Mouse (Mus musculus): ENCODE results near the gene Nutm1. TPM values are rescaled to one million over a fixed set of nuclear protein-coding genes. Genes with fewer than 3 reads are reported as not detected.
A peak's percentile ranks its signal among the peaks of the same experiment; 100 is the strongest.

Nutm1 gene
- total RNA-seq, 2 experiments from 2014 or later = not detected

GRCm38 (mm10) chr2:112262779-112263295 lies 3.7 kb upstream of the Nutm1 start:
- no peak for DNase-seq
- intact Hi-C loops (cut with DNase I) = loop anchor here (2.0 to 10.0 kb wide), 5 partner anchors 24 to 222 kb away; partner anchors contain the start of genes Chrm5, Emc4, Emc7 and Lpcat4

- intact Hi-C loops (cut with DNase I) = loop anchor here (2.0 to 10.0 kb wide), 5 partner anchors 23 to 223 kb away; partner anchors contain the start of genes Chrm5, Emc4, Emc7 and Lpcat4
- peak; percentile 76 to 83 for DNase-seq
Observed at GRCm38 (mm10) chr2:112261748-112262653, 2.9 kb upstream of the Nutm1 start, which contains the start of gene Nop10. Gene Nop10 (plus strand): TSS chr2:112261926.

DNA sequence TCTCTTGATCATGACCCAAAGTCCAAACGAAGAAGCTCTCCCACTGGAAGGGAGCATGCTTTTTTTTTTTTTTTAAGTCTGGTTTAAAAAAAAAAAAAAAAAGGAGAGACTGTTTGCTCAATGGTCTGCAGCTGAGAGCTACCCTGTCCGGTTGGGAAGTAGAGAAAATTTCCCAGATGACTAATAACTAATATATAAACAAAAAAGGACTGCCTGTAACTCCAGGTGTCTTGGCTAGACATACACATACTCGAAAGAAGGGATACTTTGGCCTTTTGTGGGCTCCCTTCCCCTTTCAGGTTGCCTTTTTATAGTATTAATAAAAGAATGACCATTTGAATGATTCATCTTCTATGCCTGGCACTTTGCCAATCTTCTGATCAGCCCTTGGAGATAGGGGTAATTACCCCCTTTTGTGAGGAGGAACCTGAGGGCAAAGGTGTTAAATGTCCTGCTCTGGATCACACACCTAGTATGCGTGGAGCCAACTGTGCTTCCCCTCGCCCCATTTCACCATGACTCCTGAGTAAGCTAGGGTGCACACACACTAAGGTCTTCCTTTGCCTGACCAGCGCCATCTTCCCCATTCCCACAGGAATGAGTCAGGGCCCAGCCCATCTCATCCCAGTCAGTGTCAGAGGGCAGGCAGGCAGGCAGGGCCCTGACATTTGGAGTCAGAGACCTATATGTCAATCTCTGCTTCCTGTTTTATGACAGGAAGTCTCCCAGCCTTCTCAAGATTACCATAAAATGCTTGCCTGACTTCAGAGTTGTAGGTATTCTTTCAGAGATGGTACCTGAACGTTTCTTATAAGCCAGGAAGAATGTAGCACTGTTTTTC lies 4.2 kb downstream of the Nutm1 start:
- DNase-seq = no peak
- intact Hi-C loops (cut with DNase I) = no loop called here

- intact Hi-C loops (cut with DNase I) = no loop called here
- no peak for DNase-seq
Observed at GRCm38 (mm10) chr2:112249780-112250453, 9.2 kb downstream of the Nutm1 start.

DNA sequence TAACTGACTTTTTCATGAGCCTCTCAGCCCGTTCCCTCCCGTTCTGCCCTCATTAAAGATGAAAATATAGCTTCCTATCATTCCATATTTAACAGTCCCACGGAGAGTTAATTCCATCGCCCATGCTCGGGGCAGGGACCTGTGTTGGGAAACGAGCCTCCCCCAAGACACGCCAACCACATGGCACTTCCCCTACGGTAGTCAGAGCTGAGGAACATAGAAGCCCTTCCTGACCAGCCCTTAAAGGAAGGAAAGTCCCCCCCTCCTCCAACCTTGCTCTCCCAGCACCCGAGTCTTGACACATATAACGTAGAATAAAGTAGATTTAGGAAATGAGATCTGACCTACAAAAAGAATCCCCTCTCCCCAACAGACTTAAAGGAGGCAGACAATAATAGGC lies 11.8 kb downstream of the Nutm1 start:
- intact Hi-C loops (cut with DNase I) = no loop called here
- no peak for DNase-seq

DNA sequence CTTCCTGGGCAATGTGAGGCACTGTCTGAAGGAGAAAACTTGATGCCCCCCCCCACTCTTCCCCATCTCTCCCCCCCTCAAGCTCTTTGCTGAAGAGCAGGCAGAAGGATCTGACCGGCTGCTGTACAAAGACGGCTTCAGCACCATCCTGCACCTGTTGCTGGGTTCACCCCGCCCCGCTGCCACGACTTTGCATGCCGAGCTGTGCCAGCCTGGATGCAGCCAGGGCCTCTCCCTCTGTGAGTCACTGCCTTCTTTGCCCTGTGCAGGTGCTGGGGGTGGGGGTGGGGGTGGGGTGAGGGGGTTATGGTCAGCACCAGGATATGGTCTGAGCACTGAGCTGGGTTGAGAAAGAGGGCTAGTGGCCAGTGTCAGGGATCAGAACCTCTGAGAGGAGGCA lies 12.9 kb downstream of the Nutm1 start:
- DNase-seq = no peak
- intact Hi-C loops (cut with DNase I) = no loop called here

- intact Hi-C loops (cut with DNase I) = no loop called here
Observed at GRCm38 (mm10) chr2:112245307-112245706, 13.8 kb downstream of the Nutm1 start.

DNA sequence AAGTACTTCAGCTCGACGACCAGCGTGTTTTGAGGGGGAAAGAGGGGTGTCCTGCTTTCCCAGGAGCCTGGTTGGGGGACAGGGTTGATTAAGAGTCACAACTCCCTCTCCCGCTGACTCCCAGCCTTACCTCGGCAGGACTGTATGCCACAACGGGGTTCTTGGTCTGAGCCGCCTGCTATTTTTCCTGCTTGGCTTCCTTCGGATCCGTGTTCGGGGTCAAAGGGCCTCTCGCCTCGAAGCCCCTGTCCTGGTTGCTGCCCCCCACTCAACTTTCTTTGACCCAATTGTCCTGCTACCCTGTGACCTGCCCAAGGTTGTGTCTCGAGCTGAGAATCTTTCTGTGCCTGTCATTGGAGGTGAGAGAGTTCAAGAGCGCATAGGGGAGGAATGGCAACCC lies 17.3 kb downstream of the Nutm1 start:
- DNase-seq = no peak
- intact Hi-C loops (cut with DNase I) = no loop called here

More at GRCm38 (mm10) chr2:112245307-112245706, 13.8 kb downstream of the Nutm1 start:
- DNase-seq = no peak

- DNase-seq = peak in 1 of 2 experiments; percentile 14
- intact Hi-C loops (cut with DNase I) = loop anchor here (2.0 kb wide), 1 partner anchor 23 kb away; no protein-coding TSS in a partner anchor
Observed at GRCm38 (mm10) chr2:112239935-112240721, 19.0 kb downstream of the Nutm1 start.

DNA sequence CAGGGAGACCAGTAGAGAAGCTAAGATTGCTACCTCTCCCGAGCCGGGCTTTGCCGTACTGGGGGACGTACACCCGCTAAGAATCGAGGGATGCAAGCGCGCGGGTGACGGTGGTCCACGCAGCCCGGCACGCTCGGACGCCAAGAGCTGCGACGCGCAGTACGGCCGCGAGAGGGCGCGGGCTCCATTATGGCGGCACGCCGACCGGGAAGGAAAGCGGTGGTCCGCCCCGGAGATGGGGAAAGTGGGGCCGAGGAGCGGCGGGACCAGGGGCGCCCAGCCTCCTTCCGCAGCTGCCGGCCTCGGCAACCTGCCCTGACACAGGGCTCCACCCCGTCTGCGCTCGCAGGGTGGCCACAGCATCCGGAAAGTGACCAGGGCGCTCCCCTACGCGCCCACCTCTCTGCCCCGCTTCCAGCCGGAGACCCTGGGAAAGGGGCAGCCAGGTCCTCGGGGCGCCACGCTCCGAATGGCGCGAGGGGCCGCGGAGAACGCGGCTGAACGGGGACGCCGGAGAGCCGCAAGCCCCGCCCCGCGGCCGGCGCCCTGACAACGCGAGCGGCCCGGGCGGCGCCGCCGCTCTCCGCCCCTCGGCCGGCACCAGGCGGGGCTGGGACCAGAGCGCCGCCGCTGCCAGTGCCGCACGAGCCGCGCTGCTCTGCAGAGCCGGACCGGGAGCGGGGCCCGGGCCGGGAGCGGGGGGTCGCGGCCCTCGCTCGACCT lies 19.7 kb downstream of the Nutm1 start, which contains the start of gene Lpcat4:
Lpcat4 (plus strand) TSS at position 257 of the 723 bp plus-strand sequence.
- intact Hi-C loops (cut with DNase I) = loop anchor here (2.0 kb wide), 1 partner anchor 23 kb away; no protein-coding TSS in a partner anchor
- peak; percentile 91 to 94 for DNase-seq

GRCm38 (mm10) chr2:112238006-112238405 lies 21.1 kb downstream of the Nutm1 start:
- intact Hi-C loops (cut with DNase I) = loop anchor here (2.0 kb wide), 1 partner anchor 25 kb away; no protein-coding TSS in a partner anchor

GRCm38 (mm10) chr2:112236620-112237019 lies 22.5 kb downstream of the Nutm1 start:
- intact Hi-C loops (cut with DNase I) = no loop called here
- no peak for DNase-seq

More at GRCm38 (mm10) chr2:112238006-112238405, 21.1 kb downstream of the Nutm1 start:
- DNase-seq = no peak

DNA sequence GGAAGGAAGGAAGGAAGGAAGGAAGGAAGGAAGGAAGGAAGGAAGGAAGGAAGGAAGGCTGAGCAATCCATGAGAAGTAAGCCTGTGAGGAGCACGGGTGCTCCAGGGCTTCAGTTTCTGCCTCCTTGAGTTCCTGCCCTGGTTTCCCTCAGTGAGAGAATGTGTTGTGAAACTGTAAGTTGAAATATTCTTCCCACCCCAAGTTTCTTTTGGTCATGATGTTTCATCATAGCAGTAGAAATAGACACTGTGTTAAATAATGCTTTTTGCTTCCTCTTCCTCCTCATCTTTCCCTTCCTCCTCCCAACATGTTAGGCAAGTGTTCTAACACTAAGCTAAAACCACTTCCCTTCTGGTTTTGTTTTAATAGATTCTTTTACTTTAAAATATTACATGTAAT lies 26.5 kb downstream of the Nutm1 start:
- no peak for DNase-seq
- intact Hi-C loops (cut with DNase I) = no loop called here

DNA sequence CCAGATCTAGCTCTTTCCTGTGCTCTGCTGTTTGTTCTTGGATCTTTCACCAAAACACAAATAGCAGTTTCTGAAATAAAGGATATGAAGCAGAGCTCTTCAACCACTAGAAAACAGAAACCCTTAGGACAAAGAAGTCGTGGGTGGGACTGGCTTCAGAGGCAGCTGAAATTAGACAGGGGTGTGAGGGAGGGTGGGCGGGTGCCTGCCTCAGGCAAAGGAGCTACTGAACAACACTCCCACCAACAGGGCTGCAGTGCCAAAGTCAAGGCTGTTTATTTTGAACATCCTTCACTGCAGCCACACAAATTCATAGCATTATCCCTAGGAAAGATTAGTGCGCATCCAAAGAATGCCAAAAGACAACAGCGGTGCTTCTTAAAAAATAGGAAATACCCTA lies 34.7 kb downstream of the Nutm1 start:
- no peak for DNase-seq
- intact Hi-C loops (cut with DNase I) = no loop called here

DNA sequence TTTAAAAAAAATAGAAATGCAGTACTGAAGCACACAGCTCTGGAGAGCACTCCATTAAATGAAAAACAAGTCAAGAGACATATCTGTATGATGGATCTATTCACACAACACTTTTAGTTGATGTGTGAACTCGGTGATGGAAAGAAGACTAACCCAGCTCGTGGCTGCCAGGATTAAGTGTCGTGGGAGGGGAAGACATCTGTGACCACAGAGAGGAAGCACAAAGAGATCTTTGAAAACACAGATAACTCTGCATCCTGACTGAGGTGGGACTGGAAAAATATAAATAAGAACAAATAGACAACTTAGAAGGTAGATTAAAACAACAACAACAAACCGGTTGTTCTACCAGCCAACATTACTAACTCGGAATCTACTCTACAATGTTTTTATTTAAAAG lies 36.5 kb downstream of the Nutm1 start:
- no peak for DNase-seq
- intact Hi-C loops (cut with DNase I) = no loop called here

- no peak for DNase-seq
- intact Hi-C loops (cut with DNase I) = no loop called here
Observed at GRCm38 (mm10) chr2:112220880-112221279, 38.2 kb downstream of the Nutm1 start.

GRCm38 (mm10) chr2:112217614-112218013 lies 41.5 kb downstream of the Nutm1 start:
- no peak for DNase-seq
- intact Hi-C loops (cut with DNase I) = no loop called here

- DNase-seq = peak in 1 of 2 experiments; percentile 14
- intact Hi-C loops (cut with DNase I) = loop anchor here (2.0 kb wide), 1 partner anchor 19 kb away; no protein-coding TSS in a partner anchor
Observed at GRCm38 (mm10) chr2:112215977-112216376, 43.1 kb downstream of the Nutm1 start.
